Mouse (Mus musculus): ENCODE results near the gene Khnyn. TPM values are rescaled to one million over a fixed set of nuclear protein-coding genes. Genes with fewer than 3 reads are reported as not detected.

Gene Khnyn
- 10 to 100 TPM; 17.1 to 23.8 TPM for total RNA-seq (2021)
- long read RNA-seq, experiment 1, full-length matches to known transcripts = 6 of 13 reads
- long read RNA-seq, experiment 1, partial matches to known transcripts = 1 of 13 reads
- long read RNA-seq, experiment 1, other reads (novel, unspliced or antisense) = 6 of 13 reads
- long read RNA-seq, experiment 2, transcript Khnyn-201 (8 exons, 3,898 nt) = major isoform, 9 of 16 reads
- long read RNA-seq, experiment 2, partial matches to known transcripts = 0 of 16 reads
- long read RNA-seq, experiment 2, other reads (novel, unspliced or antisense) = 7 of 16 reads

DNA sequence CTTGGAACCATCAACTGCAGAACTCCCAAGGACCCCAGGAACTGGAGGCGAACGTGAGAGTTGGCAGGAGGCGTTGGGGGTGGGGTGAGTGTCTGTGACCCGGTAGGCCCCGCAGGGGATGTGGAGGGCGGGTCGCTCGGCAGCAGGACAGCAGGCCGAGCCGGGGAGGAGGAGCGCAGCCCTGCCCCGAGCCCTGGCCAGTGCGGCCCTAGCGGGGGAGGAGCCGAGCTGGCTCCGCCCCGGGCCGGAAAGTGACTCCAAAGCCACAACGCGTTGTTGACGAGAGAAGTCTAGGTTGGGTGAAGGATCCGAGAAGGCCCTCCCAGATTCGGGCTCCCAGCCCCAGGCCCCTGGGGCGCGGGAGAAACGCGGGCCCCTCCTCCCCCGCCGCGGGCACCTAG lies at the start of gene Khnyn:
TSS of gene Khnyn (plus strand) at position 235 of the 401 bp plus-strand sequence.
- peak; percentile 96 for DNase-seq

DNA sequence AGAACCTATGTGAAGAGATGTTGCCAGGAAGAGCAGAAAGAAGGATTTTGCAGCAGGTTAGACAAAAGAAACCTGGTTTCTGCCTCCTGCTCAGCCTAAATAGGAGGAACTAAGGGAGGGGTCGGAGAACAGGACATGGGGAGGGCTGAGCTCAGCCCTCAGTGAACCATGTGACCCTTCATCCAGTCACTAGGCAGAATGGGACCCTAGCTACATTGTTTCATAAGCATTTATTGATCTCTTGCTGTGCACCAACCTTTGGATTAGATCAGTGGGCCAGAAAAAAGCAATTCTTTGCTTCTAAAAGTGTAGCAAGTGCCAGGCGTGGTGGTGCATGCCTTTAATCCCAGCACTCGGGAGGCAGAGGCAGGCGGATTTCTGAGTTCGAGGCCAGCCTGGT lies 46.4 kb upstream of the Khnyn start:
- no peak for DNase-seq

DNA sequence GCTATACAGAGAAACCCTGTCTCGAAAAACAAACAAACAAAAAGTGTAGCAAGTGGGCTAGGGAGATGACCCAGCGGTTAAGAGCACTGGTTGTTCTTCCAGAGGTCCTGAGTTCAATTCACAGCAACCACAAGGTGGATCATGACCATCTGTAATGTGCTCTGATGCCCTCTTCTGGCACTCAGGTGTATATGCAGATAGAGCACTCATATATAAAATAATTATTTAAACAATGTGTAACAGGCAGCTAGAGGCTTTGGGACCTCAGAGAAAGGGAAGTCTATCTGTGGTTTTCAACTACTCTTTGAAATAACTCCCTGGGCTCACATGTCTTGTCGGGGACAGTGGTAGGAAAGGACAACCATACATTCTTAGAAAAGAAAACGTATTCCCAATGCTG lies 46.0 kb upstream of the Khnyn start:
- DNase-seq = no peak

DNA sequence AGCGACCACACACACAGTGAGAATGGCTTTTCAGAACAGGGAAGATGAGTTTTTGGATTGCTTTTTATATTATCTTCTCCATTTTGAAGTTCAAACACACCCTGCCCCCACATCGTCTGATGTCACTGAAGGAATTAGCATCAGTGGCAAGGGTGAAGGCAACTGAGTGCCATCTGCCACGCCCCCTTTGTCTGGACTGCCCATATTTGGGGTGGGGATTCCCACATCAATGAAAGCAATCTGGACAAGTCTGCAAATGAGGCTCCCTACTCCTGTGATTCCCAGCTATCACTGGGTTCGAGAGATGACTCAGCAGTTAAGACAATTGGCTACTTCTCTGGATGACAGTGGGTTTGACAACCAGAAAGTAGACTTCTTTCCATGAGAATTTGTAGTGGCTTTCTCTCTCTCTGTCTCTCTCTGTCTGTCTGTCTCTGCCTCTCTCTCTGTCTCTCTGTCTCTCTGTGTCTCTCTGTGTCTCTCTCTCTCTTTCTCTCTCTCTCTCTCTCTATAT lies 43.8 kb upstream of the Khnyn start:
- no peak for DNase-seq

DNA sequence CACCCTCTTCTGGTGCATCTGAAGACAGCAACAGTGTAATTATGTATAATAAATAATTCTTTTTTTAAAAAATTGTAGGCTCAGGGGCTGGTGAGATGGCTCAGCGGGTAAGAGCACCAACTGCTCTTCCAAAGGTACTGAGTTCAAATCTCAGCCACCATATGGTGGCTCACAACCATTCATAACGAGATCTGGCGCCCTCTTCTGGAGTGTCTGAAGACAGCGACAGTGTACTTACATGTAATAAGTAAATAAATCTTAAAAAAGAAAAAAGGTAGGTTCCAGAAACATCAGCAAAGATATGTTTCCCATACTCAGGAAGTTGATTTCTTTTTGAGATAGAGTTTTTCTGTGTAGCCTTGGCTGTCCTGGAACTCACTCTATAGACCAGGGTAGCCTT lies 42.0 kb upstream of the Khnyn start:
- no peak for DNase-seq

DNA sequence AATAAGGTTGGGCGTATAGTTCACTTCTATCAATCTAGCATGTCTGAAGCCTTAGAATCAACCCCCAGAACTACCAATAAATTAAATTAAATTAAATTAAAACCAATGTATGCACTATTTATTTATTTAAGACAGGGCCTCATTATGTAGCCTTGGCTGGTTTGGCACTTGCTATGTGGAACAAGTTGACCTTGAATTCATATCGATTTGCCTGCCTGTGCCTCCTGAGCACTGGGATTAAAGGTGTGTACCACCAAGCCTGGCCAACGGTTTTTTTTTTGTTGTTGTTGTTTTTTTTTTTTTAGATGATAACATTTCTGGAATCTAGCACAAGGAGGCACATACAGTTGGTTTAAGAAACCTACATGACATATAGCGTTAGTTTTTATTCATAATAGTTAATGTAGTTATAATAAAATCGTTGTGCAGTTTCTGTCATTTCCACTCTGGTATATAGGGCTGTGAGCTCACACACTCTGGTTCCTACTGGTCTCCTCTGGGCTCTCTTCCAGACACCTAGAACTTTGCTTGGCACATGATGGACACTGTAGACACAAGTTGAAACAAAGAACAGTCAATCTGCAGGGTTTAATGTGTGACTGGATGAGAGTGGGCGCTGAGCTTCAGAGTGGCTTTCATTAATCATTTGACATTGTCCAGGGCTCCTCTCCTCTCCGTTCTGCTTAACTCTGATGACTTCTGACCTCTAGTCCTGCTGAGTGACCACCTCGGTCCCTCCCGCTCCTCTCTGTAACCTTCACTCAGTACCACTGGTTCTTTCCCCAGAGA lies 39.0 kb upstream of the Khnyn start:
- DNase-seq = no peak

DNA sequence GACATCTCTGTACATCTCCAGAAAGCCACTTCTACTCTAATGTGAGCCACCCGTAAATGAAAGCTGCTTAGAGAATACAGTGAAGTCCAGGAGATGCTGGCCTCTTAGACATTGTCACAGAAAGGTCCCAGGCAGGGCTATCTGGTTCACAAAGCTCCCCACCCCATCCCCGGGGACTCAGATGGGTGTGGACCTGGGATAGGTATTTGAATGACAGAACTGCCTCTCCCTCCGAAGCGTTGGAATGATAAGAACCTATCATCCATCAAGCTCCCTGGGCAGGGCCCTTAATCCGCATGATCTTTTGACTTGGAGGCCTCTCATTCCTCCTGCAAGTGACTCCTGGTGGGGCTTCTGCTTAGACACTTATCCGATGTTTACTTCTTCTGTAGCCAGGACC lies 33.9 kb upstream of the Khnyn start:
- DNase-seq = no peak

DNA sequence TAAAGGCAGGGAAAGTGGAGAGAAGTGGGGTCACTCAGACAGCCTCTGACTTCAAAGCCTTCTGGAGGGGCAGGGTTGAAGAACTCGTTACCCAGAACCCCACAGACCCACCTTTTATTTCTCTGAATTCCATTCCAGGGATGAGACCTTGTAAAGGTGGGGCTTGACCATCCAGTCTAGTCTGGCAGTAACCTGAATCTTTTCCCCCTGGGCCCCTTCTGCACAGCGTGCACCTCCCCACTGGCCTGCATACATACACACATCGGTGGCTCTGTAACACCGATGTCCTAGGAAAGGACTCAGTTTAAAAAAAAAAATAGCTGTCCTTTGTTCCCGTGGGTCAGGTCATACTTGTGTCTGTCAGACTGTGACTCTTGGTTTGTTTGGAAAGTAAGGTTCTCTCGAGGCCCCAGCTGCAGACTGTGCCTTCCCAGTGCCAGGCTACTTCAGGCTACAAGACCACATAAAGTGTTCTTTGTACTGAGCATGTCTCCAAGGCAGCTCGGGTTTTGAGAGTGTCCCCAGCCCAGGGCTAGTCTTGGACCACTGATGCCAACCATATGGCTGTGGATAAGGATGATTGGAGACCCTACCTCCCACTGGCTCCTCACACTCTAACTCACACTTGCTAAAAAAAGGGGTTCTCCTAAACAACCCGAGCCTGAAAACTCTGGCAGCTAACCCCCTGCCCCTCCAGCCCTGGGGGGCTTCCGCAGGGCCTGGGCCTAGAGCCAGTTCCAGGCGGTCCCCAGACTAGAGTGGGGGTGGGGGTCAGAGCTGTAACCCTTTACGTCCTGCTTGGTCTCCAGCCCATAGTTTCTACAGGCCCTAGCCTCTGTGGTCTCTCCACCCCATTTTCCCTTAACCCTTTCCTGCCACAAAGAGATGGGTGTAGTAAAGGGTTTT lies 31.8 kb upstream of the Khnyn start:
- DNase-seq = no peak

DNA sequence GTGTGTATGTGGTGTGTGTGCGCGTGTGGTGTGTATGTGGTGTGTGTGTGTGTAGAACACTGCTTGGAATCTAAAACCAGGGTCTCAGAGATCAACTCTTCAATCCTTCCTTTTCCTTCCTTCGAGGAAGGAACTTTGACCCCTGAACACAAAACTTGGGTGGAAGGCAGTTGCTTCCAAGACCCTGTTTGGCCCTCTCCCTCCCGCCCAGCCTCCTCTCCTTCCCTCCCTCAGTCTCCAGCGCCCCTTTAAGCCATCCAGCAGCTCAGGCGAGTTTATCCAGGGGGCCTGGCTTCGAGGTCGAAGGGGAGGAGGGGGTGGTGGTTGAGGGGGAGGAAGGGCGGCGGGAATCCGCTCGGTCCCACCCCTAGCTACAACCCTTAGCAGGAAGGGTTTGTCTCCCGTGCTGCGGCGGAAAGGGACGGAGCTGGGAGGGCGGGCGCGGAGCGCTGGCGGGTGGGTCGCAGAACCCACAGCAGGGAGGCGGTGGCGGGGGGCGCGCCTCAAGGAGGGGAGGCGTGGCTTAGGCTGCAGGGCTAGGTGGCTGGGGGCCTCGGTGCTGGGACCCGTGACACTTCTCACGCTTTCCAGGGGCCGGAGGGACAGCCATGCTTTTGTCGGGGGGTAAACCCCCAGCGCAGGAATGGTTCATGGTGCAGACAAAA lies 31.0 kb upstream of the Khnyn start, which contains the start of gene Nynrin:
TSS of gene Nynrin (plus strand) at position 390 of the 665 bp plus-strand sequence.
- peak; percentile 80 for DNase-seq

DNA sequence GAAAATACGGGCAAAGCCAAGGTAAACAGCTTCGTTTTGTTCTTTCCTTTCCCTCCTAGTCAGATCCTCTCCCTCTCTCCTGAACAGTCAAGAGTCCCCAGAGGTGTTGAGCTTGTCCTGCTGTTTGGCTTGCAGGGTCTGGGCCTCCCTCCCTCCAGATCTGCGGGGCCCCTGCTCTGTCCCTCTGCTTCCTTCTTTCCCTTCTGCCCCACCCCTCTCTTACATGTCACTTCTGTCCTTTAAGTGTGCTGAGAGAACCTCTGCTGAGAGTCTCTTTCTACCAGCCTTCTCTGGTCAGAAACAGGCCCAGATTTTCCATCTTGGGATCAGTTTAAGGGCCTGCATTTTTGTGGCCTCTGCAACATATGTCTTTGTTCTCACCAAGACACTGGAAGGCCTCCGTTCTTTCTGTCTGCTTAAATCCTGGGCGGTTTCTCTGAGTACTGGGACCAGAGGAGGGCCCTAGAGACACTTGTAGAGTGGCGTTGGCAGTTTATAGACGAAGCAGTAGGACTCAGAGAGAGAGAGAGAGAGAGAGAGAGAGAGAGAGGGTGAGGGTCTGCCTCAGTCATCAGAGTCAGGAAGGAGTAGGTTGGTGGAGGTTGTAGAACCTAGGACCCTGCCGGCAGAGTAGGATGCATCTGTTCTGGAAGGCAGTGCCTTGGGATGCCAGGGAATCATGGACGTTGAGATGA lies 30.2 kb upstream of the Khnyn start:
- DNase-seq = no peak

DNA sequence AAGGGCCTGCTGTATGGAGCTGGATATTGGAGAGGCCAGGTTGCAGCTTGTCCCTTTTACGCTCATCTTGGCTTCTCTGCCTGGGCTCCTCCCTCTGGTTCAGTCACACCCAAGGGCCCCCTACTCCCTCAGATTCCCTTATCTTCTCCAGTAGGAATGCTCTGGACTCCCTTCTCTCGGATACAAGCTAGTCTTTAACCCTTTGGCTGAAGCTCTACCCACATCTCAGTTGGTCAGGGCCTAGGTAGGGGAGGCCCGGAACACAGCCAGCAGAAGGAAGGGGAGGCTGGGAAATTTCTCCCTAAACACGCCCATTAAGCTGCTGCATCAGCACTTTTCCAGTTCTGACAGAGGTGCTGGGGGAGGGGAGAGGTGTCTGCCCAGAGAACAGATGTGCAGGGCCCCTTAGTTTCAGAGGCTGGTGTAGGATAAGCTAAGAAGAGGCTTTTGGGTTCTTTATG lies 29.6 kb upstream of the Khnyn start:
- peak; percentile 50 for DNase-seq

DNA sequence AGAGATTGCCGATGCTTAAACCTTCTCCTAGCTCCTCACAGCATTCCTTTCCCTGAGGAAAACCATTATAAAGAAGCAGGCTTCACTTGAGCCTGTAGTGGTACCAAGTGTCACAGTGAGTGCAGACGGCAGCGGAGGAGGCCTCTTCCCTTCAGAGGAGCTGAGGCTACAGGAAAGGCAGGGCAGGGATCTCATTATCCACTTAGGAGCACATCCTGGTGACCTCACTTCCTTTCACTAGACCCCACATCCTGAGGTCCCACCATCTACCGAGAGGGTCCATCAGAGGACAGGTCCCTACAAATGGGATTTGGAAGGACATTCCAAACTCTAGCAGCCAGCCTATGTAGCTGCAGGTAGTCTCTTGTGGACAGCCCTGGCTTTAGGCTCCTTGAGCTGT lies 27.2 kb upstream of the Khnyn start:
- DNase-seq = no peak

DNA sequence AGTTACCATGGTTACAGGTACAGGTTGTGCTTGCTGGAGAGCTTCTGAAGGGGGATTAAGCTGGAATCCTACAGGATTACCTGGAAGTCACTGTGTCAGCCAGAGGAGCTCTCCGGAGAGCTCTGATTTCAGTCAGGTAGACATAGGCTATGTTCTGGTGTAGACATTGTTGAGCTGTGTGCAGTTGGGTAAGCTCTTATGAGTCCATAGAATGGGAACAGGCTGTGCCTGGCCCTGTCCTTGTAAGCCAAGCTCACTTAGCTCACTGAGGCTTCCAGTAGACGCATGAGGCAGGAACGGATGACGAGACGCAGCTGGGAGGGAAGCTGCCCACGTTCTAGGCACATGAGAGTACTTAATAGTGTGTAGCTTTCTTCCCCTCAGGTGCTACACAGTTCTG lies 22.6 kb upstream of the Khnyn start:
- no peak for DNase-seq

DNA sequence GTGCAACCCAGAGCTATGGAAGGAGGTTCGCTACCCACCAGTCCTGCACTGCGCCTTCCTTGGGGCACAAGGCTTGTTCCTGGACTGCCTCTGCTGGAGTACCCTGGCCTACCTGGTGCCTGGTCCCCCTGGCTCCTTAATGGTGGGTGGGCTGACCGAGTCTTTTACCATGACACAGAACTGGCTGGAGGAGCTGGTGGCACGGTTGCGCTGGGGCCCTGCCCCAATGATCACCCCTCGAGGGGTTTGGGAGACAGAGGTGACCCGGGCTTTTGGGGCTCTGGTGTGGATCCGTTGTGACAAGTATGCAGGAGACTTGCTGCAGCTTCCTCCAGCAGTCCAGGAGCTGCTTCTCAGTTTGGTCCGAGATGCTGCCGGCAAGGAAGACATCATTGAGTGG lies 21.8 kb upstream of the Khnyn start:
- DNase-seq = no peak

DNA sequence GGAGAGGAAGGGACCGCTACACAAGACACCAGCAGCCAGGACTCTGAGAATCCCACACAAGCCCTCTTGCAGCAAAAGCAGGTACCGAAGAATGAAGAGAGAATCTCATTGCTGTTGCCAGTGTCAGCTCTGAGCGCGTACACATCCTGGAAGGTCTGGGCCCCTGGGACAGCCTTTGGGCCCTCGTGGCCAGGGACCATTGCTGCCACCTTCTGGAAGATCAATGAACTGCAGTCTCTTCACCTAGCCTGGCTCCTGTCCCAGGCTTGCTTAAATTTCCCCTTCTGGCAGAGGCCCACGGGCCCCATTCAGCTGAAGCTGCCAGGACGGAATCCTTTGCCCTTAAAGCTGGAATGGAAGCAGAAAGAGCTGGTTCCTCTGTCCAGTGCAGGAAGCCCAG lies 21.0 kb upstream of the Khnyn start:
- DNase-seq = peak; percentile 87

DNA sequence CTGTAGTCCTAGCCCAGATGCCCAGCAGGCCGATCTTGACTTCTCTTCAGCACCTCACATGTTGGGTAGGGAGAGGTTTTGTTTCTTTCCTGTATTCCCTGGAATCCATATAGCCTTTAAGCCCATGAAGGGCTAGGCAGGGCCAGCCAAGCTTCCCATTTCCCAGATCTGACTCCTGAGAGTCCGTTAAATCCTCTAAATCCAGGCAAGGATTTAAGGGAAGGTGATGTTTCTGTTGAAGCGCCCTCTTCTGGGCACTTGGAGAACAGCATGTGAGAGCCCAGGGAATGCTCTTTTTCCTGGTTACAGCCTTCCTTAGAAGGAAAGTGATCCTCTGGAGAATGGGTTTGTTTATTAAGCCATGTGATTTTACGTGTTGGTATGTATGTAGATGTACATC lies 17.8 kb upstream of the Khnyn start:
- DNase-seq = peak; percentile 78

DNA sequence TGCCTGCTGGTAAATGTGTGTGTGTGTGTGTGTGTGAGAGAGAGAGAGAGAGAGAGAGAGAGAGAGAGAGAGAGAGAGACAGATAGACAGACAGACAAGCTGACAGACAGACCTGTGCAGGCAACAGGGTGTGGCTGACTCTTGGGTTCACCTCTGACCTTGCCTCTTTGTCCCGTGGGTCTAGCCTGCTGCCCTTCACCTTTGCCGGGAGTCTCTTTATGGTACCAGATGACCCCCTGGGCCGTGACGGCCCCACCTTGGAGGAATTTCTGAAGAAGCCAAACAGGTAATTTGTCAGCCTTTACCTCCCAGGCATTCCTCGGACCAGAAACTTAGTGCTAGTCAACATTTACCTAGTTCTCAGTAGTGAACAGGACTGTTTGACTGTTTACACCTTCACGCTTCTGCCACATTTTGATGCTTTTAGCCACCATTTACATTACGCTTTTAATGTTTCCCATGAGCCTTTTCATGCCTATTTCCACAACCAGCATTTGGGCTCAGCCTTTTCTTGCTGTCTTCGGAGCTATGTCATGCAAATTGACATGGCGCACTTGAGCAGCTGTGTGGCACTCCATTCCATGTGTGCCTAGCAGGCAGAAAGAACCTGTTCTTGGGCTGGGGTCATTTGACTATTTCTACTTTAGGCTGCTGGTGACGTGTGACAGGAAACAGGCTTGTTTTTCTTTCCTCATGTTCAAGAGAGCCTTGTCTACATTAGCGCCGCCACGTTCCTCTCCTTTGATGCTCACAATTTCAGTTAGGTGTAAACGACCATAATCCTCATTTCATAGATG lies 16.3 kb upstream of the Khnyn start:
- no peak for DNase-seq

DNA sequence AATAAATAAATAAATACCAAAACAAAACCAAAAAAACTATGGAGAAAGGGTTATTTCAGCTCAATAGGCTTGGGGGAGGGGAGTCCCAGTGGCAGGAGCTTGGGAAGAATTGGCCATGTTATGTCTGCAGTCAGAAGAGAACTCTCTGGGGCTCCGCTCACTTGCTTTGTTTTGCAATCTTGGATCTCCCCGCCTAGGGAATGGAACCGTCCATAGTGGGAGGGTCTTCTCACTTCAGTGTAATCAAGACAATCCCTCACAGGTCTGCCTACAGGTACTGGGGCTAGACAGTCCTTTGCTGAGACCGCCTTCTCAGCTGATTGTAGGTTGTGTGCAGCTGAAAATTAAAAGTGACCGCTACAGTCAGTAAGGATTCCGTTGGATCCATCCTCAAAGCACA lies 15.2 kb upstream of the Khnyn start:
- DNase-seq = no peak

DNA sequence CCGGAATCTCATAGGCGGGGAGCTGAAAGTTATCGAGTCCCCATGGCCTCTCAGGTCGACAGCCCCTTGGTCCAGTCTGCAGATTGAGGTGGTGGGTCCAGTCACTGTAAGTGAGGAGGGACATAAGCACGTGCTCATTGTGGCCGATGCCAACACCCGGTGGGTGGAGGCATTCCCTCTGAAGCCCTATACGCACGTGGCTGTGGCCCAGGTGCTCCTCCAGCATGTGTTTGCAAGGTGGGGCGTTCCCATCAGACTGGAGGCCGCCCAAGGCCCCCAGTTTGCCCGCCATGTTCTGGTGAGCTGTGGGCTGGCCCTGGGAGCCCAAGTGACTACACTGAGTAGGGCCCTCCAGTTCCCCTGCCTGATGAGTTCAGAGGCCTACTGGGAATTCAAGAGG lies 12.7 kb upstream of the Khnyn start:
- no peak for DNase-seq

DNA sequence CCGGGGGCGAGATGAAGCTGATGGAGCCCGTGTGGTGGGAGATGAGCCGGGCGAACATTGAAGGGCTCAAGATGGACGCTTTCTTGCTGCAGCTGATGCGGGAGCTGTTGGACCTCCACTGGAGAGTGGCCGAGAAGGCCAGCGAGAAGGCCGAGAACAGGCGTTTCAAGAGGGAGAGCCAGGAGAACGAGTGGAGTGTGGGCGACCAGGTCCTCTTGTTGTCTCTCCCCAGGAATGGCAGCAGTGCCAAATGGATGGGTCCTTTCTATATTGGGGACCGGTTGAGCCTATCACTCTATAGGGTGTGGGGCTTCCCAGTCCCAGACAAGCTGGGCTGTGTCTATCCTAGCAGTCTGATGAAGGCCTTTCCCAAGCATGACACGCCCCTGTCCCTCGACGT lies 12.2 kb upstream of the Khnyn start:
- DNase-seq = no peak

Measured in adrenal gland, postnatal 10 days (tissue).